Mouse (Mus musculus): Measurements from ENCODE around the gene Hsp90ab1.

- TF ChIP-seq EP300 (IDR thresholded peaks at IDR 0.05; ENCODE audit: insufficient read depth, low read depth, low read length) = no peak
- no peak for TF ChIP-seq CTCF (IDR thresholded peaks at IDR 0.05)
- no peak for TF ChIP-seq POLR2A (IDR thresholded peaks at IDR 0.05; ENCODE audit: insufficient read depth, low read depth, low read length)
Observed at GRCm38 (mm10) chr17:45566031-45566359, 7.1 kb downstream of the Hsp90ab1 start.
